Mouse (Mus musculus): ENCODE measurements around the gene Dpep3. TPM values are rescaled to one million over a fixed set of nuclear protein-coding genes. Genes with fewer than 3 reads are reported as not detected.
"Not testable (repeated sequence)": the region's sequence is repeated elsewhere in the genome, so short reads cannot be mapped to it uniquely, and the experiment has no call there.

Dpep3 gene
- not detected in 2 replicates for polyA plus RNA-seq (2015; fragmentation: Nextera tagmentation; extraction: Ambion mirVana)

GRCm38 (mm10) chr8:105979325-105979724 lies at the start of gene Dpep3:
Gene Dpep3 (minus strand): TSS chr8:105979429.
- no peak for ATAC-seq
- WGBS, result 90% methylated on average over 15 of the region's 15 CpGs
- H3K27ac ChIP-seq (ENCODE audit: low read depth, low read length), result no peak within 1 kb of the TSS
- H3K27me3 ChIP-seq (replicated peaks; ENCODE audit: control insufficient read depth, insufficient read depth, low read length), result no peaks in the 10 kb centered on the region
- no peak within 1 kb of the TSS for H3K4me2 ChIP-seq (ENCODE audit: low read length)
- no peak within 1 kb of the TSS for H3K9ac ChIP-seq (ENCODE audit: low read depth, low read length)
- H3K4me3 ChIP-seq (ENCODE audit: low read length), result no peak within 1 kb of the TSS
- no peaks in the 10 kb centered on the region for H3K9me3 ChIP-seq (ENCODE audit: control insufficient read depth, low read length)
- H3K4me1 ChIP-seq (ENCODE audit: control insufficient read depth, insufficient read depth, low read depth, low read length), result no peaks in the 10 kb centered on the region
- H3K36me3 ChIP-seq (ENCODE audit: control insufficient read depth, insufficient read depth, low read length), result no peaks in the 10 kb centered on the region

- Histone ChIP-seq H3K4me3 (ENCODE audit: low read length) (no peak overlapping the region), H3K4me1 (ENCODE audit: control insufficient read depth, insufficient read depth, low read depth, low read length) (no peaks in the 10 kb centered on the region), H3K9me3 (ENCODE audit: control insufficient read depth, low read length) (no peaks in the 10 kb centered on the region), H3K4me2 (ENCODE audit: low read length) (no peak overlapping the region), H3K27ac (ENCODE audit: low read depth, low read length) (no peak overlapping the region), H3K9ac (ENCODE audit: low read depth, low read length) (no peak overlapping the region), H3K36me3 (ENCODE audit: control insufficient read depth, insufficient read depth, low read length) (no peaks in the 10 kb centered on the region), H3K27me3 (replicated peaks; ENCODE audit: control insufficient read depth, insufficient read depth, low read length) (no peaks in the 10 kb centered on the region)
- ATAC-seq, result peak; percentile 76
Measured at GRCm38 (mm10) chr8:106022483-106022882, 43.3 kb upstream of the Dpep3 start.

- WGBS, result 92% methylated on average over 3 of the region's 3 CpGs
- Histone ChIP-seq H3K4me1 (ENCODE audit: control insufficient read depth, insufficient read depth, low read depth, low read length) (no peaks in the 10 kb centered on the region), H3K27ac (ENCODE audit: low read depth, low read length) (no peak overlapping the region), H3K36me3 (ENCODE audit: control insufficient read depth, insufficient read depth, low read length) (peaks cover 3% of the 10 kb centered on the region; the same call in 1 of the 2 replicates), H3K9ac (ENCODE audit: low read depth, low read length) (no peak overlapping the region), H3K9me3 (ENCODE audit: control insufficient read depth, low read length) (no peaks in the 10 kb centered on the region), H3K4me3 (ENCODE audit: low read length) (no peak overlapping the region), H3K4me2 (ENCODE audit: low read length) (no peak overlapping the region), H3K27me3 (replicated peaks; ENCODE audit: control insufficient read depth, insufficient read depth, low read length) (no peaks in the 10 kb centered on the region)
- ATAC-seq, result no peak
Measured at GRCm38 (mm10) chr8:106018039-106018438, 38.8 kb upstream of the Dpep3 start.

GRCm38 (mm10) chr8:106017130-106017529 lies 37.9 kb upstream of the Dpep3 start:
- H3K27me3 ChIP-seq (replicated peaks; ENCODE audit: control insufficient read depth, insufficient read depth, low read length), result no peaks in the 10 kb centered on the region
- ATAC-seq, result no peak
- no peak overlapping the region for H3K9ac ChIP-seq (ENCODE audit: low read depth, low read length)
- H3K9me3 ChIP-seq (ENCODE audit: control insufficient read depth, low read length), result no peaks in the 10 kb centered on the region
- H3K4me3 ChIP-seq (ENCODE audit: low read length), result no peak overlapping the region
- H3K27ac ChIP-seq (ENCODE audit: low read depth, low read length), result no peak overlapping the region
- no peaks in the 10 kb centered on the region; the same call in 1 of the 2 replicates for H3K4me1 ChIP-seq (ENCODE audit: control insufficient read depth, insufficient read depth, low read depth, low read length)
- no peak overlapping the region for H3K4me2 ChIP-seq (ENCODE audit: low read length)
- 92% methylated on average over 7 of the region's 7 CpGs for WGBS
- H3K36me3 ChIP-seq (ENCODE audit: control insufficient read depth, insufficient read depth, low read length), result peaks cover 3% of the 10 kb centered on the region; the same call in 1 of the 2 replicates

- 94% methylated on average over 6 of the region's 6 CpGs for WGBS
- Histone ChIP-seq H3K27me3 (replicated peaks; ENCODE audit: control insufficient read depth, insufficient read depth, low read length) (no peaks in the 10 kb centered on the region), H3K4me2 (ENCODE audit: low read length) (no peak overlapping the region), H3K4me1 (ENCODE audit: control insufficient read depth, insufficient read depth, low read depth, low read length) (peaks cover 3% of the 10 kb centered on the region), H3K9me3 (ENCODE audit: control insufficient read depth, low read length) (no peaks in the 10 kb centered on the region), H3K27ac (ENCODE audit: low read depth, low read length) (no peak overlapping the region), H3K36me3 (ENCODE audit: control insufficient read depth, insufficient read depth, low read length) (peaks cover 3% of the 10 kb centered on the region; the same call in 1 of the 2 replicates), H3K4me3 (ENCODE audit: low read length) (no peak overlapping the region), H3K9ac (ENCODE audit: low read depth, low read length) (no peak overlapping the region)
- no peak for ATAC-seq
Measured at GRCm38 (mm10) chr8:106016284-106016683, 37.1 kb upstream of the Dpep3 start.

- peak overlapping the region; percentile 97 for H3K4me2 ChIP-seq (ENCODE audit: low read length)
- H3K27ac ChIP-seq (ENCODE audit: low read depth, low read length); H3K9me3 ChIP-seq (ENCODE audit: control insufficient read depth, low read length); H3K27me3 ChIP-seq (replicated peaks; ENCODE audit: control insufficient read depth, insufficient read depth, low read length); ATAC-seq; H3K36me3 ChIP-seq (ENCODE audit: control insufficient read depth, insufficient read depth, low read length): not testable (repeated sequence)
- peaks cover 14% of the 10 kb centered on the region for H3K4me1 ChIP-seq (ENCODE audit: control insufficient read depth, insufficient read depth, low read depth, low read length)
- H3K4me3 ChIP-seq (ENCODE audit: low read length), result peak overlapping the region; percentile 69
- WGBS, result 84% methylated on average over 8 of the region's 8 CpGs
- H3K9ac ChIP-seq (ENCODE audit: low read depth, low read length), result peak overlapping the region; percentile 41; the same call in 1 of the 2 replicates
Measured at GRCm38 (mm10) chr8:106012203-106012602, 33.0 kb upstream of the Dpep3 start.

- H3K27me3 ChIP-seq (replicated peaks; ENCODE audit: control insufficient read depth, insufficient read depth, low read length), result no peaks in the 10 kb centered on the region
- peak within 1 kb of the TSS; percentile 73 for H3K9ac ChIP-seq (ENCODE audit: low read depth, low read length)
- peaks cover 14% of the 10 kb centered on the region for H3K4me1 ChIP-seq (ENCODE audit: control insufficient read depth, insufficient read depth, low read depth, low read length)
- H3K36me3 ChIP-seq (ENCODE audit: control insufficient read depth, insufficient read depth, low read length), result peaks cover 3% of the 10 kb centered on the region; the same call in 1 of the 2 replicates
- peak; percentile 37 for ATAC-seq
- peak within 1 kb of the TSS; percentile 69 for H3K4me3 ChIP-seq (ENCODE audit: low read length)
- under 1% methylated on average over 6 of the region's 6 CpGs for WGBS
- peak within 1 kb of the TSS; percentile 97 for H3K4me2 ChIP-seq (ENCODE audit: low read length)
- H3K27ac ChIP-seq (ENCODE audit: low read depth, low read length), result peak within 1 kb of the TSS; percentile 77
- no peaks in the 10 kb centered on the region for H3K9me3 ChIP-seq (ENCODE audit: control insufficient read depth, low read length)
Measured at GRCm38 (mm10) chr8:106011643-106011986, 32.4 kb upstream of the Dpep3 start, which contains the start of gene Ddx28. Gene Ddx28 (minus strand): TSS chr8:106011882.

GRCm38 (mm10) chr8:106010748-106011642 lies 31.8 kb upstream of the Dpep3 start:
- Histone ChIP-seq H3K4me2 (ENCODE audit: low read length) (peak overlapping the region; percentile 97), H3K36me3 (ENCODE audit: control insufficient read depth, insufficient read depth, low read length) (no peaks in the 10 kb centered on the region)
- WGBS, result 2% methylated on average over 74 of the region's 74 CpGs

GRCm38 (mm10) chr8:106007891-106008290 lies 28.7 kb upstream of the Dpep3 start:
- WGBS, result 63% methylated on average over 3 of the region's 3 CpGs

More at GRCm38 (mm10) chr8:106010748-106011642, 31.8 kb upstream of the Dpep3 start:
- Histone ChIP-seq H3K27ac (ENCODE audit: low read depth, low read length) (peak overlapping the region; percentile 77), H3K9ac (ENCODE audit: low read depth, low read length) (peak overlapping the region; percentile 73), H3K27me3 (replicated peaks; ENCODE audit: control insufficient read depth, insufficient read depth, low read length) (no peaks in the 10 kb centered on the region), H3K4me3 (ENCODE audit: low read length) (peak overlapping the region; percentile 69), H3K4me1 (ENCODE audit: control insufficient read depth, insufficient read depth, low read depth, low read length) (peaks cover 14% of the 10 kb centered on the region), H3K9me3 (ENCODE audit: control insufficient read depth, low read length) (no peaks in the 10 kb centered on the region)
- ATAC-seq, result peak; percentile 97

More at GRCm38 (mm10) chr8:106007891-106008290, 28.7 kb upstream of the Dpep3 start:
- H3K36me3 ChIP-seq (ENCODE audit: control insufficient read depth, insufficient read depth, low read length); H3K4me2 ChIP-seq (ENCODE audit: low read length); H3K9me3 ChIP-seq (ENCODE audit: control insufficient read depth, low read length); H3K27me3 ChIP-seq (replicated peaks; ENCODE audit: control insufficient read depth, insufficient read depth, low read length); ATAC-seq; H3K27ac ChIP-seq (ENCODE audit: low read depth, low read length); H3K4me3 ChIP-seq (ENCODE audit: low read length); H3K9ac ChIP-seq (ENCODE audit: low read depth, low read length): not testable (repeated sequence)
- peaks cover 14% of the 10 kb centered on the region for H3K4me1 ChIP-seq (ENCODE audit: control insufficient read depth, insufficient read depth, low read depth, low read length)

All from hindbrain, embryonic 16.5 days (tissue).